Mouse (Mus musculus) CD4-positive naive resting alpha-beta T cell, adult 57 days (primary cell): ENCODE data around the gene Naa80. TPM values are rescaled to one million over a fixed set of nuclear protein-coding genes. Genes with fewer than 3 reads are reported as not detected.

Experiments
- total RNA-seq: library from RNA; stranded (reverse); gene quantifications from one replicate; pipeline ENCODE4 v1.2.4, GENCODE M21; 2023

Gene Naa80
- total RNA-seq: 9.3 TPM

DNA sequence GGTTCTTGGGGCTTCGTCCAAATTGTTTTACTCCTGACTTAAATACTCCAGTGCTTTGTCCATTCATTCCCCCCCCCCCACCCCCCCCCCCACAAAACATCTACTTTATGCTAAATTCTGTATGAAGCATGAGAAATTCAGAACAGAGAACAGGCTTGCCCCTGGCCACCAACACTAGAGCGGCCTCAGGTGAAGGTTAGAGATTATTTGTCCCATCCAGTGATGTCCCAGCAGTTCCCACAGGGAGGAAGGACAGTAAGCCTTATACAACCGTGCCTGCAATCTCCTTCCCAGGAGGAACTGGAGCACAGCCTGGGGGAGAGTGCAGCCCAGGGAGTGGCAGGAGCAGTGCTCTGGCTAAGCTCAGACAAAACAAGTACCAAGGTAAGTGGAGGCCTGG lies at the start of gene Naa80:
Gene Naa80, plus strand, starts transcription at position 301 of the 400 bp plus-strand sequence.

DNA sequence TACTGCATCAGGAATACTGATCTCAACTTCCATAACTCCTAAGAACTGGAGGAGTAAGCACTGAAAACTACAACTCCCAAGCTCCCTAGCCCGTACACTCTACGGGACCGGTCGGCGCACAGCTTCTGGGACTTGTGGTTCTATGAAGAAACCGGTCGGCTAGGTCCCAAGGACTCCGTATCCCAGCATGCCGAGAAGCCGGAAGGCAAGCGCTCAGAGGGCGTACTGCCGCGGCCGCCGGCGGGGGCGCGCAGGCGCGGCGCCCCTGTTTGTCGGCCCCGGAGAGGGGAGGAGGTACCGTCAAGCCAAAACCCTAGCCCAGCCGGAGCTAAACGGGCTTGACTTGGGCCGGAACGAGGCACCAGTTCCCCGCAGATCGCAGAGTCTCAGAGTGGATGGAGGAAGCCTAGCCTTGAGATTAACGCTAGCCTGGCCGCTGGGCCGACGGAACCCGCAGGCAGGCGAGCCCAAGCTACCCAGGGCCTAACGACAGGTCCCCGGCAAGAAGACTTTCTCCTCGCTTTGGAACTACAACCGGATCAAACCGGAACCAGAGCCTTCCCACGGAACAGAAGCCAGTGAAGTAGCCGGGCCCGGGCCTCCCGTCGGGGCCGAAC lies 44.8 kb upstream of the Naa80 start, which contains the start of gene Tmem115:
Gene Tmem115, plus strand, starts transcription at position 155 of the 617 bp plus-strand sequence.

DNA sequence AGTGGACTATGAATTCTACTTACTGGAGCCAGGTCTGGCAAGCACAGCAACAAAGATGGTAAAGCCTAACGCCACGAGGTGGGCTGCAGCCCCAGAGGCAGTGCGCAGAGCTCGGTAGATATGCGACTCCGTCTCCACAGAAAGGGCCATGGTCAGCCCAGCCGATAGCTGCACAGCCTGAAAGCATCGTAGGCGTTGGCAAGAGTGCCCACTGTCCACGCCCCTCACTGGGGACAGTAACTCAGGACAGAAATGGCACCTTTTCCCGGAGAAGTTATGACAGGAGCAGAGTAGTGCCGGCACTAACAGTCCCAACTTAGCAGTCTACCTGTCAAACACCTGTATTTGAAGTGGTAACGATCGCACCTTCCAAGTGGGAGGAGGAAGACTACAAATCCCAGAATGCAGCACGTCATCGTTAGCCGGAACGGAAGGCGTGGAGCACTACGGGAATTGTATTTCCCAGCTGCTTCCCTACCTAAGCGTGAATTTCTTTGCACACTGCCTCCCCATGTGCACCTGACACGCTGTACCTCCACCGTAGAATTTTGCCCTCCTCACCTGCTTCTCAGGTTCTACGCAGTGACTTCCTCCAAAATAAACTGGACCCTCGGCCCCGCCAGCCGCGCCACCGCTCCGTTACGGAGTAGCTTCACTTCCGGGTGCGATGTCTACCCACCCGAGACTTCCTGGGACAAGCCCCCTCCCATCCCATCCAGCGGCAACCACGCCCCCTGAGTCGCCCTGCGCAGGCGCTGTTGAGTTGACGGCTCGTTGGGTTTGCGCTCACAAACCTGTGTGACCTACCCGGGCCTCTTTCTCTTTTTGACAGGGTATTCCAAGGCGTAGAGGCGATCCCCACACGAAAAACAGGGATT lies 37.0 kb upstream of the Naa80 start, which contains the start of the genes Cyb561d2 and Nprl2:
Gene Cyb561d2, minus strand, starts transcription at position 720 of the 878 bp plus-strand sequence.
Gene Nprl2, plus strand, starts transcription at position 753 of the 878 bp plus-strand sequence.

DNA sequence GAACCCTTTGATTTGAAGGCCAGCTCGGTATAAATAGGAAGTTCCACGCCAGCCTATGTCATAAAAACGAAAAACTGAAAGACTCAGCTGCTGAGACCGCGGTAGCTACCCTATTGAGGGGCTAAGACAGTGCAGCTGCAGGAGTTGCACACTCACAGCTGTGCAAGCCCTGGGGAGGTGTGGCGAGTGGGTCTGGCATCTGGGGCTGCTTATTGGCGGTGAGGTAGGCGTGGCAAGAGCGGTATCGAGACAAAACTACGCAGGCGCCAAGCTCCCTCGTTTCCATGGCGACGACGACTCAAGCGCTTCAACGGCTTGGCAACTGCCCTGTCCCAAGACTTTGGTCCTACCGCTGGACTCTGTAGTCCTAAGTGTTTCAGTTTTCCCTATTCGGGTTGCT lies 31.7 kb upstream of the Naa80 start, which contains the start of gene Zmynd10:
Gene Zmynd10, plus strand, starts transcription at position 273 of the 400 bp plus-strand sequence.

DNA sequence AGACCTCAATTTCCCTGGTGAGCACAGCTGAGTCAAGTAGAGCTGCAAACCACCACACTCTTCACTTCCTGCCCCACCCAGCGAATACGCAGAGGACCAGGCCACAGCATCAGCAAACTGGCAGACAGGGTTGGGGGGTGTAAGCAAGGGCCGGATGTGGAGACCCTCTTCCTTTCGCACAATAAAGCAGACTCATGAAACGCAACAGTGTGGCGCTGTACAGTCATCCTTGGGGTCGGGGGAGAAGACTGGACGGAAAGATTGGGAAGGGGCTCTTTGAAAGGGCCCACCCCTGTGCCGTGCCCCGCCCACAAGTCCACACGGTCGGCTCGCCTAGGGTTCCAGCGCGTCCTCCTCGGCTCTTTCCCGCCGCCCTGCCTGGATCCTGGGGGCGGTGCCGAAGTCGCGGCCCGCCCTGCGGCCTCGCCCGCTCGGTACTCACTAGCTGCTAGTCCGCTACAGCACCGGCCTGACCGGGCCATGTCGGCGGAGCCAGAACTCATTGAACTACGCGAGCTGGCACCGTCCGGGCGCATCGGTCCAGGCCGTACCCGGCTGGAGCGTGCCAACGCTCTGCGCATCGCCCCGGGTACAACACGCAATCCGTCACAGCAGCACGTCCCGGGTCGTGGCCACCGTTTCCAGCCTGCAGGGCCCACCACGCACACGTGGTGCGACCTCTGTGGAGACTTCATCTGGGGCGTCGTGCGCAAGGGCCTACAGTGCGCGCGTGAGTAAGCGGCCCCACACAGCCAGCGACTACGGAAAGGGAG lies 27.4 kb upstream of the Naa80 start, which contains the start of gene Rassf1:
Gene Rassf1, plus strand, starts transcription at position 439 of the 773 bp plus-strand sequence.

DNA sequence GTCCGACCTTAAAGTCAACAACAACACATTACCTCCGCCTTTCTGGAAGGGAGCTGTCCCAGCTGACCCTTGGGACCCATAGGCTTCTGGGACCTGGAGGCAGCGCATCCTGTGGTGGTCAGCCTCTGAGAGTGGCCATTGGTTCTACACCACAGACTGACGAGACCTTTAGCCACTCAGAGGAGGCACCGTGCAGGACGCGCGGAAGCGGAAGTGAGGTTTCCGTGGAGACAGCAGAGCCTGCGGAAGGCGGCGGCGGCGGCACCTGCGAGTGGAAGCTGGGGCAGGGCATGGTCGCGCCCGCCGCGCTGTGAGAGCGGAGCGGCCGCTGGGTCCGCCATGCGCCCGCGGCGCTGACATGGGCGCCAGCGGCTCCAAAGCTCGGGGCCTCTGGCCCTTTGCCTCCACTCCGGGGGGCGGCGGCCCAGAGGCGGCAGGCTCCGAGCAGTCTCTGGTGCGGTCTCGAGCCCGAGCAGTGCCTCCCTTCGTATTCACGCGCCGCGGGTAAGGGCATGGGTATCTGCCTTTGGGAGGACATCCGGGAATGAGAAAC lies 15.6 kb upstream of the Naa80 start, which contains the start of gene Tusc2:
Gene Tusc2, plus strand, starts transcription at position 227 of the 553 bp plus-strand sequence.

DNA sequence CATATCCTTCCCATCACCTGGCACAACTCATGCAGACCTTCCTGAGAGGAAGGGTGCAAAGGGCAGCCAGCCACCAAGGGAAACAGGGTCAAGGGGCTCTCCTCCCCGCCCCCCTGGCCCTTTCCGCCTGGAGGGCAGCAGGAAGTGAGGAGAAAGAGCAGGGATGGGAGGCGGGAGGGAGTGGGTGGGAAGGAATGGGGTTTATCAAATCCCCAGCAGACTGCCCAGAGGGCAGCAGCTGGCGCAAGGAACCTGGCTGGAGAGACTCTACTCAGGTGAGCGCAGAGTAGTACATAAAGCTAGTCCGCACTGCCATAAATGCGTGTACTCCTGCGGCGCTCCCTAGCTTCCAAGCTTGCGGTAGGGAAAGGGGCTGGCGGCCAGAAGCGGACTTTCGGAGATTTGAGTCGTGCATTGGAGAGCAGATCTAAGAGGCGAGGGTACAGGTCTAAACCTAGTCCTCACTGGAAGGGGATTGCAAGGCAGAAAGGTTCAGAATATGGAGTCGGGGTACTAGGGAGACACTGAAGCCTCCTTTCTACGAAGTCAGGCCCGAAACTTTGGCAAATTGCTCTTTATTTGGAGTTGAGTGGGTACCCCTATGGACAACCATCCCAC lies 10.9 kb upstream of the Naa80 start, which contains the start of gene Hyal2:
Gene Hyal2, plus strand, starts transcription at position 244 of the 618 bp plus-strand sequence.

DNA sequence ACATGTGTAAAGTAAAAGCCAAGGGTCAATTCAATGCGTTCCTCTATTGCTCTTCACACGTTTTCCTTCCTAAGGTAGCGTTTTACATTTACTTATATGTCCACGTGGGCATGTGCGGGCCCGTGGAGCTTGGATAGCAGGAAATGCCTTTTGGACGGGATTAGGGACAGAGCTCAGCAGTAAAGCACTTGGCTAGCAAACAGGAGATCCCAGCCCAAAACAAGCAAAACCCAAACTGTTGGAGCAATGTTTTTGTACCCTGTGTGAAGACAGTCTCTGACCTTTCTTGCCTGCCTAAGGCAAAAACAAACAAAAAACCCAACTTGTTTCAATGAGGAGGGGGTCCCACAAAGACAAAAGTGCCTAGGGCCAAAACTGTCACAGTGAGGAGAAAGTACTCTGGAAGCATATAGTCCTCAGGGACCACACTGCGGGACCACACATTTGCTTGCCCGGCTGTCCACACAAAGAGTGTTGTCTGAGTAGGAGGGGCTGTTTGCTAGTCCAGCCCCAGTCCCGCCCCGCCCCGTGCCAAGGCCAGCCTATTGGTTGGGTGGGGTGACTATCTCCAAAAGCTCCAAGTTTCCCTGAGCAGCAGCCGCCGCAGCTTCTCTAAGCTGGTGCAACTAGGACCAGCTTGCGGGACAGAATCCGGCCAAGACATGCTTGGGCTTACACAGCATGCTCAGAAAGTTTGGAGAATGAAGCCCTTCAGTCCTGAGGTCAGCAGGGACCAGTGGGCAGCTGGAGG lies 2.2 kb upstream of the Naa80 start, which contains the start of gene Hyal1:
Gene Hyal1, plus strand, starts transcription at position 571 of the 751 bp plus-strand sequence.

DNA sequence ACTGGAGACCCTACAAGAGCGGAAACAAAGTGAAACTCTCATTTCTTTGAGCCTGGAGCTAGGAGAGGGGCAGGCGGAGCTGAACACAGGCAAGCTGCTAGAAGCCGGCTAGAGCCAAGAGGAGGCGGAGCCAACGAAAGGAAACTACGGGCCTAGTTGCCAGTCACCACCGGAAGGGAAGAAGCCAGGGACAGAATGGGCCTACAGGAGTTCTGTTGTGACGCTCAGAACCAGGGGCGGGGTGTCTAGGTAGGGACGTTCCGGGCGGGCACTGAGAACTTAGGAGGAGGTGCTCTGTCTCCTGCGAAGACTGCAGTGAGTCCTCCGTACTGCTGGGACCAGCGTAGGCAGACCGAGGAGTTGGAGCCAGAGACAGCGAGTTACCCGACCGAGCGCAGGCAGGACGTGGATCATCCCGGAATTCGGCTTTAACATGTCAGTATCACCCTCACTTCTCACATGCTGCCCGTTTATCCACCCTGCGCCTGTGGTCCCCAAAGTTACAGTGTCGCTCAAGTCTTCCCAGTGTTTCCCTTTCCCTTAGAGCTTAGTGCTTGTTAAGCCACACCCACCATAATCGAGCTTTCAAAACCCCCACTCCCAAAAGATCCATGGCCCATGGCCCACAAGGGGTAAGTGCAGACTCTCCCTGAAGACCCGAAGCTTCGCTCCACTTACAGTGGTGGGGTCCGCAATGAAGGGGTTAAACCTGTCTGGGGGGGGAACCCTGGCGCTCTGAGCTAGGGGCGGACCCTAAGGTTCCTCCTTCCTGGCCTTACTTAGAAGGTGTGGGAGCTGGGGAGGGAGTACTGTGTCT lies 2.0 kb downstream of the Naa80 start, which contains the start of gene Hyal3:
Gene Hyal3, plus strand, starts transcription at position 318 of the 817 bp plus-strand sequence.

DNA sequence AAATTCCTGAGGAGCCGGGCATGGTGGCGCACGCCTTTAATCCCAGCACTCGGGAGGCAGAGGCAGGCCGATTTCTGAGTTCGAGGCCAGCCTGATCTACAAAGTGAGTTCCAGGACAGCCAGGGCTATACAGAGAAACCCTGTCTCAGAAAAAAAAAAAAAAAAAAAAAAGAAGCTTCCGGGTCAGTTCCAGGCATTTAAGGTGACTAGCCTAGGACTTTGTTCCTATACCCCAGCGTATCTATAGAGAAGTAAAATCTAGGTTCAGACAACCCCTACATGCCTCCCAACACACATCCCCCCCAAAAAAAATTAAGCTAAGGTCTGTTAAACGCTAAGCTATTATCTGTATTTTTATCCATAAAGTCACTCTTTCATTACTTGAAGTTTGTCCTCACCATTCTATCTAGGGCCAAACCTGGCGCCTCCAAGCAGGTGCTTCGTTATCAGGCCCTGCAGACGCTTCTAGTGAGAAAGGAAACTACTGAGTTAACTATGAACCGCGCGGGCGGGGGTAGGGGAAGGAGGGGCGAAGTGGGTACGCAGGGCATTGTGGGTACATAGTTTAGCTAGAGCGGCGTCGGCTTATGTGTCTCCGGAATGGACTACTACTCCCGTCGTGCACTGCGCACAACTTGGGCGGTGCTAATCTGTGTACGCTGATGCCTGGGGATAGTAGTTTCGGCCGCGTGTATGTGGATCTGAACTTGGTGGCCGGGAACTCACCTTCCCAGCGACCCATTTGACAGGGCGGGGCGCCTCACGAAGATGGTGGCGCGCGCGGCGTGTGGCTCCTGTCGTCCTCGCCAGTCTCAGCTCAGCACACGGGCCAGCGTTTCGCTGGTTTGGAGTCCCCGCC lies 8.5 kb downstream of the Naa80 start, which contains the start of gene Ifrd2:
Gene Ifrd2, plus strand, starts transcription at position 669 of the 859 bp plus-strand sequence.

DNA sequence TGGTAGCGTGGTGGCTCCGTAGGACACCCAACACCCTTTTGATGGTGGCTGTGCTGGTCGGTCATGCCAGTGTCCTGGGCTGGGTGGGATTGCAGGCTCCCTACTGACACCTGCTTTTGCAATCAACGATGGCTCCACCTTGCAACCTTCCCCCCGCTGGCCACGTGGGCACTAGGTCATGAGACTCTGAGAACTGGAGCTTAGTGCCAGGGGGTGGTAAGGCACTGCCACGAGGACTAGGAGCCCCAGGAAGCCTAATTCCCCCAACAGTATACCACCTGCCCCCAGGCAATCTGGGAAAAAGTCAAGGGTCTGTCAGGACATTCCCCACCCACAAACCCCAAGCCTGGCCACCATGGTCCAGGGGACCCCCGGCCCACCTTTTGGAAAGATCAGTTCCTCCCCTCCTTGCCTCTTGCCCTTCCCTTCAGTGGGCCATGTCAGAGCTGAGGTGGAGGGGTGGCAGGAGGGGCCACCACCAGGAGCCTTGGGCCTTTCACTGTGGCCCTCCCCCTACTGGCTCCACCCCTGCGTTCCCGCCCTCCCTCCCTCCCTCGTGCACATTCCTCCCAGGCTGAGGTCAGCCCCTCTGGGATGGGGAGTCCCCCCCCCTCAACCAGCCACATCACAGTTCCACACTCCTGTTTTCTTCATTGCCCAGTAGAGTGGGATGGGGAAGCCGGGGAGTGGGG lies 30.2 kb downstream of the Naa80 start, which contains the start of gene Sema3b:
Gene Sema3b, minus strand, starts transcription at position 489 of the 692 bp plus-strand sequence.

Other genes with a start within 250 kb of the Naa80 start
- gene Hemk1, start 240.5 kb upstream of the Naa80 start, total RNA-seq: 10.0 TPM
- 0.65 TPM for gene 6430571L13Rik, start 238.3 kb upstream of the Naa80 start, total RNA-seq
- 3.4 TPM for gene Cacna2d2, start 179.3 kb upstream of the Naa80 start, total RNA-seq
- 28.2 TPM for gene Tmem115, start 44.9 kb upstream of the Naa80 start, total RNA-seq
- gene Cyb561d2, start 36.7 kb upstream of the Naa80 start, total RNA-seq: 14.7 TPM
- gene Nprl2, start 36.7 kb upstream of the Naa80 start, total RNA-seq: 28.5 TPM
- gene Zmynd10, start 31.6 kb upstream of the Naa80 start, total RNA-seq: 0.86 TPM
- 76.0 TPM for gene Rassf1, start 27.3 kb upstream of the Naa80 start, total RNA-seq
- 16.4 TPM for gene Tusc2, start 15.6 kb upstream of the Naa80 start, total RNA-seq
- gene Hyal2, start 10.9 kb upstream of the Naa80 start, total RNA-seq: 2.3 TPM
- 2.0 TPM for gene Hyal1, start 2.0 kb upstream of the Naa80 start, total RNA-seq
- gene Hyal3, start 1.9 kb downstream of the Naa80 start, total RNA-seq: 1.7 TPM
- gene Ifrd2, start 8.8 kb downstream of the Naa80 start, total RNA-seq: 42.1 TPM
- gene Sema3b, start 30.3 kb downstream of the Naa80 start, total RNA-seq: 0.83 TPM
- 494 TPM for gene Gnai2, start 56.5 kb downstream of the Naa80 start, total RNA-seq
- not detected for gene Slc38a3, start 90.6 kb downstream of the Naa80 start, total RNA-seq
- 1.4 TPM for gene Gnat1, start 100.8 kb downstream of the Naa80 start, total RNA-seq
- gene Sema3f, start 131.6 kb downstream of the Naa80 start, total RNA-seq: 2.0 TPM
- 262 TPM for gene Rbm5, start 192.1 kb downstream of the Naa80 start, total RNA-seq